Mouse (Mus musculus) kidney, adult 2 months (tissue): ENCODE measurements around the gene Nfib.

Experiments used
- CTCF ChIP-seq: fragments of 200-500 bp; conservative IDR thresholded peaks from 2 replicates; pipeline ENCODE4 v1.5.1; 2011; ENCODE audit warnings: low read depth, mild to moderate bottlenecking, control low read depth, low read length, moderate library complexity, mixed read lengths; ENCODE audit not compliant: insufficient read depth, insufficient read length
- POLR2A ChIP-seq: fragments of 200-500 bp; IDR thresholded peaks from one replicate; pipeline ENCODE4 v1.6.1; 2011; ENCODE audit warnings: low read depth, low read length, control low read depth

DNA sequence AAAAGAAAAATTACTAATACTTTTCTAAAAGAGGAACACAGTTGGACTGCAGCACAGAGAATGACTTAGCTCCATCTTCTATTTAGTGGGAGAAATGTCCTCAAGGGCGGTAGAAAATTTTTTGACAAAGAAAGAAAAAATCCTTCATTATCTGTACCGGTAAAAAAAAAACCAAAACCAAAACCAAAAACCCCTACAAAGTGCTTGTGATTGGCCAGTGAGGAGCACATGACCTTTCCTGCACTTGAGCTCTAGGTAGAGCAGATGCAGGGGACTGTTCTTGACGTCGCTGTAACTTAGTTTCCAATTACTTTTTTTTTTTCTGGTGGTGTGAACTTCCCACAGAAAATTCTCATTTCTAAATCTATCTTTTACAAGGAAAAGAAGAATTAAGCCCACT lies 384.5 kb downstream of the Nfib start:
- TF ChIP-seq CTCF (no peak), POLR2A (no peak)
